Mouse (Mus musculus): Measurements from ENCODE around the gene Leo1. TPM values are rescaled to one million over a fixed set of nuclear protein-coding genes. Genes with fewer than 3 reads are reported as not detected.

Leo1 gene
- polyA plus RNA-seq (2015; fragmentation: Illumina TruSeq; extraction: RNeasy Lipid Tissue Mini Kit (QIAGEN cat#74804); ENCODE audit: low read depth, low replicate concordance): 26.7 TPM

DNA sequence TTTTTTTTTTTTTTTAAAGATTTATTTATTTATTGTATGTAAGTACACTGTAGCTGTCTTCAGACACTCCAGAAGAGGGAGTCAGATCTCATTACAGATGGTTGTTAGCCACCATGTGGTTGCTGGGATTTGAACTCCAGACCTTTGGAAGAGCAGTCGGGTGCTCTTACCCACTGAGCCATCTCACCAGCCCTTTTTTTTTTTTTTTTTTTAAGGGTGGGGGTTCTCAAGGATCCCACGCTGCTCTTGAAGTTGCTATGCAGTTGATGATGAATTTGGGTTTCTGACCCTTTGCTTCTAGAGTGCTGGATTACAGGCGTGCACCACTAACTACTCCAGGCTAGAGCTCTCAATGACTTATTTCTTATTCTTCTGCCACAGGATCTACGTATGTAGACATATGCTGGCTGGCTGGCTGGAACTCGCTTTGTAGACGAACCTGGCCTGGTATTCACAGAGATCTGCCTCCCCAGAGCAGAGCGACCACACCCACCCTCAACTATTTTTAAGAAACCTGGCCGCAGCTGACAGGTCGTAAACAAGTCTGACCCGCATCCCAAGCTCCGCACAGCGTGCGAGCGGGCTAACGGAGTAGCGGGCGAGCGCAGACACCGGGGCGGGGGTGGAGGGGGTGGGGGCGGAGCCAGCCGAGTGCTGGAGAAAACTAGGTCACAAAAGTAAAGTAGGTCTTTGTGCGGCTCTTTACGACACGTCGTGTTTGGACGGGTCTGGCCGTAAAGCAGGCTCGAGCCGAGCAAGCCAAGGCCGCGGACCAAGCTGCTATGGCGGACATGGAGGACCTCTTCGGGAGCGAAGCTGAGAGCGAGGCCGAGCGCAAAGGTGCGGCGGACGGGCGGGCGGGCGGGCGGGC lies at the start of gene Leo1:
Leo1 (plus strand) TSS at position 729 of the 871 bp plus-strand sequence.

DNA sequence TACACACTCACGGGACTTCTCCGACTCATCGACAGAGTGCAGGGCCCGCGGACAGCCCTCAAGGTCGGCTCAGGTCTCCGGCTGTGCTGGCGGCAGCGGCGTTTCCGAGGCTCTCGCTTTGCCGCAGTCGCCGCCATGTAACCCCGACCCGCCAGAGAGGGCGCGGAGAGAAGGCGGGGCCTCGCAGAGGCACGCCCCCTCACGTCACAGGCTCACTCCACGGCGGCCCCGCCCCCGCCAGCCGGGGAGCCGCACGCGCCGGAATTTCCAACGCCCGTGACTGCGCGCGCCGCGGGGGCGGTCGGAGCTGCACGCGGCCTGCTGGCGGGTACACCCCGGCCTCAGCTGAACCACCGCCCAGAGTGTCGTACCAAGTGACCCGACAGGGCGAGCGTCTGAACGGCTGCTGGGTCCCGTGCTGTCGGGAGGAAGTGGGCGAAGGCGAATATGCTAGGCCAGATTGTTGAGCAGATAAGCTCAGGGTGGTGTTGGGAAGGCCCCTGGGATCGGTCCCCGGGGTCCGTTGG lies 31.4 kb upstream of the Leo1 start, which contains the start of gene Mapk6:
Mapk6 (minus strand) TSS at position 154 of the 527 bp plus-strand sequence.

Other genes with a start within 250 kb of the Leo1 start
- 2.2 TPM for gene Myo5c, start 209.5 kb upstream of the Leo1 start, polyA plus RNA-seq (2015; fragmentation: Illumina TruSeq; extraction: RNeasy Lipid Tissue Mini Kit (QIAGEN cat#74804); ENCODE audit: low read depth, low replicate concordance)
- gene Gnb5, start 135.2 kb upstream of the Leo1 start, polyA plus RNA-seq (2015; fragmentation: Illumina TruSeq; extraction: RNeasy Lipid Tissue Mini Kit (QIAGEN cat#74804); ENCODE audit: low read depth, low replicate concordance): 204 TPM
- not detected for gene Bcl2l10, start 93.8 kb upstream of the Leo1 start, polyA plus RNA-seq (2015; fragmentation: Illumina TruSeq; extraction: RNeasy Lipid Tissue Mini Kit (QIAGEN cat#74804); ENCODE audit: low read depth, low replicate concordance)
- 53.6 TPM for gene Mapk6, start 31.5 kb upstream of the Leo1 start, polyA plus RNA-seq (2015; fragmentation: Illumina TruSeq; extraction: RNeasy Lipid Tissue Mini Kit (QIAGEN cat#74804); ENCODE audit: low read depth, low replicate concordance)
- 50.6 TPM for gene Tmod3, start 118.1 kb downstream of the Leo1 start, polyA plus RNA-seq (2015; fragmentation: Illumina TruSeq; extraction: RNeasy Lipid Tissue Mini Kit (QIAGEN cat#74804); ENCODE audit: low read depth, low replicate concordance)
- 149 TPM for gene Tmod2, start 169.8 kb downstream of the Leo1 start, polyA plus RNA-seq (2015; fragmentation: Illumina TruSeq; extraction: RNeasy Lipid Tissue Mini Kit (QIAGEN cat#74804); ENCODE audit: low read depth, low replicate concordance)
- gene Lysmd2, start 184.2 kb downstream of the Leo1 start, polyA plus RNA-seq (2015; fragmentation: Illumina TruSeq; extraction: RNeasy Lipid Tissue Mini Kit (QIAGEN cat#74804); ENCODE audit: low read depth, low replicate concordance): 95.9 TPM
- gene Scg3, start 242.5 kb downstream of the Leo1 start, polyA plus RNA-seq (2015; fragmentation: Illumina TruSeq; extraction: RNeasy Lipid Tissue Mini Kit (QIAGEN cat#74804); ENCODE audit: low read depth, low replicate concordance): 279 TPM